Mouse (Mus musculus) layer of hippocampus, adult 8-10 months (tissue): ENCODE data around the gene Zbp1. TPM values are rescaled to one million over a fixed set of nuclear protein-coding genes. Genes with fewer than 3 reads are reported as not detected.

Source experiments
- DNase-seq, 2 experiments: peaks; one replicate each; pipeline ENCODE4 v3.0.0; 2022; ENCODE audit warnings: low spot score in 2 of 2
- total RNA-seq, 4 experiments: library from RNA; stranded (reverse); gene quantifications; 2 replicates each; pipeline ENCODE4 v1.2.4; 2022

The Zbp1 gene
- total RNA-seq, 4 experiments from 2014 or later: 1.5 to 2.5 TPM; not detected in 2

GRCm38 (mm10) chr2:173247911-173248310 lies 29.2 kb upstream of the Zbp1 start:
- no peak for DNase-seq

GRCm38 (mm10) chr2:173247197-173247596 lies 28.5 kb upstream of the Zbp1 start:
- no peak for DNase-seq

DNA sequence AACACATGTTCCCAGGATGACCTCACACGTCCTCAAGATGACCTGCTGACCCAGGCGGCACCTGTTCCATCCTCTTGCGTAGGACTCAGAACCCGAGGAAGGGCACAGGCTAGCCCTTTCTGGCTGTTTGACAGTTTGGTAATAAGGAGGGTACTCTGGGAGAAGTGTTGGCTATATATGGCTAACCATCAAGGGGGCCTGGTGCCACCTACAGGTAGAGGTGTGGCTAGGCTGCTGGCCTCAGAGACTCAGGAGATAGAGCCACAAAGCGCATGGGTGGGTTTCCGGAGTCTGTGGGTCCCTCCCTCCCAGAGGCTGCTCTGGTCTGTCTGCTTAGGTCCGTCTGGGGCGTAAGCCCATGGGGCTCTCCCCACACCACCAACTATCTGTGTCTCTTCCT lies 28.0 kb upstream of the Zbp1 start:
- no peak for DNase-seq

DNA sequence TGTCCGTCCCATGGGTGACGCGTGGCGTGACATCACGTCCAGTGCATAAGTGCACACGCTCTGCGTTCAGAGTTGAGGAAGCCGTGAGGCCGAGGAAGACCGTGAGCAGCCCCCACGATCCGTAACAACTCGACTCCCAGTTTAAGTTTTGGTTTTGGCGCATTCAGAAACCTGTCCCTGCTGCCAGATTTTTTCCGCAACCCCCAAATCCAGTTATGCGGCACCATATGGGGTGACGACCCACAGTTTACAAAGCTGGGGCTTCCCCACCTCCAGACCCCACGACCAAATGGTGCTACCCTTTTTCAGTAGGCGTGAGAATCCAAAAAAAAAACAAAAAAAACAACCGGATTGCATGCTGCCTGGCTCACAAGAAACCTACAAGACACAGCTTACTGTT lies 26.5 kb upstream of the Zbp1 start:
- peak; percentile 34 to 41 for DNase-seq

DNA sequence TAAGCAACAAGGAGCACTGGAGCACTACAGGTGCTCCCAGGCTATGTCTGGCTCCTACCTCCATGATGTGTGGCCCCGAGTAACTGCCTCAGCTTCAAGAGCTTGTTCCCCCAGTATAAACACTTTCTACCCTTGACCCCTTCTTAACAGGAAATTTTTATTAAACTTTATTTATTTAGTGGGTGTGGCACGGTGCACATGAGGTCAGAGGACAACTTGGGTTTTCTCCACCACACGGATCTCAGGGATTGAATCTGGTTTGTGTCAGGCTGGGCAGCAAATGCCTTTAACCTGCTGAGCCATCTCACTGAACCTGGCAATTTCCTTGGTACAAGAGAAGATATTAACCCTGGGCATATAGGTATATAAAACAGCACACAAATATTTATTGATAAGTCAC lies 25.4 kb upstream of the Zbp1 start:
- DNase-seq: no peak

DNA sequence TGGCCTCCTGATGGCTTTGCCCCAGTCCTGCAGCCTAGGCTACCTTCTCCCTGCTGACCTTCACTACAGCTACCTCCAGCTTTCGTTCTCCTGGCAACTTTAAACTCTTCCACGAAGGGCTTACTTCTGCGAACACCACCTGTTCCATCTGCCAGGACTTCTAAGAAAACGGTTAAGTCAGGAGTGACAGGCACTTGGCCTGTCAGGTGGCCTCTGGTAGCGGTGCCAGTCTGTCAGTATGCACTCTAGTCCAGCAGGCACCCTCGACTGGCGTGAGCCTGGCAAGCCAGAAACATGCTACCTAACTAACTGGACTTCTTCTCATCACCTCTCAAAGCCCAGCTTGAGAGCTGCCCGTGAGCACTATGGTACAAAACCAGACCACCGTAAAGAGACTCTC lies 24.9 kb upstream of the Zbp1 start:
- no peak for DNase-seq

DNA sequence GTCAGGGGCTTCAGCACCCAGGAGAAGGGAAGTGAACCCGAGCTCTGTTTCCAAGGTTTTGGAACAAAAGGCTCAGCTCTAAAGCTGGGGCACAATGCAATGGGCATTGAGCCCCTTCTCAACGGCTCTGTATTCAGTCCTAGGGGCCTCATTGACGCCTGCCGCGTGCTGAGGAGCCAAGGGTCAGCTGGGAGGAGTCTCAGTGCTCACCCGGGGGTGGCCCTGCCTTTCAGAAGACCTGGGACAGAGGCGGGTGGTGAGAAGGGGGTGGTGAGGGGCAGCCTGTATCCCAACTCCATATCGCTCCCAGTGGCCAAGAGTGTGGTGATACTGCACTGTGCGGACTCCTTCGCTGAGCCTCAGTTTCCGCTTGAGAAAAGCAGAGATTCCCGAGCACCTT lies 24.2 kb upstream of the Zbp1 start:
- DNase-seq: no peak

DNA sequence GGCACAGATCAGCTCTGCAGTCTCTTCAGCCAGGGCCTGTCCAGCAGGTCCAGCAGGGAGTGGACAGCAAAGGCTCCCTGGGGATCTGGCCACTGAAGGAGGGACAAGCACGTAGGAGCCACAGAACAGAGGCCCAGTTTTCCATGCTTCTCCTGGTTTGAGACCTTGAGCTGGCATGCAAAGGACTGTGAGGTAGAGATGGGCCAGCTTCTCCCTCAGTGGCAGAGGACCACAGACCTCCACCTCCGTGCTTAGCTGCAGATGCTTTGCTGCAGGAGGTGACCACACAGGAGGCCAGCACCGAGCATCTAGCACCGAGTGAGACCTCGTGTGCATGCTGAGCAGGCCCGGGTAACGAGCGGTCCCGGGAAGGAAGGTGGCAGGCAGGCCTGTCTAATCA lies 22.0 kb upstream of the Zbp1 start:
- DNase-seq: no peak

GRCm38 (mm10) chr2:173238522-173238921 lies 19.8 kb upstream of the Zbp1 start:
- no peak for DNase-seq

GRCm38 (mm10) chr2:173235435-173236332 lies 17.0 kb upstream of the Zbp1 start:
- no peak for DNase-seq

DNA sequence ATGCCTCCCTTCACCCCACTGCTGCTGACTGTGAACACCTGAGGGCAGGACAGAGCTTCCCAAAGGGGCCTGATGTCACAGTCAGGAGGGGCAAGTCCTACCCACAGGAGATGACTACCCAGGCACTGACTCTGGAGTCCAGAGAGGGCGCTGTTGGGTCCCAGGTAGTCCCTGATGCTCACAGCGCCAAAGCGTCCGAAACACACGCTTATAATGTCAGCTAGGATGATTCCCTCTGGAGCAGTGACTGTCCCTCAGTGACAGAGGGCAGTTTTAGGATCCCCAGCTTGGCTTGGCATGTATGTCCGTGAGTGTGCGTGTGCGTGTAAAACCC lies 14.0 kb upstream of the Zbp1 start:
- DNase-seq: no peak

- DNase-seq: no peak
Measured at GRCm38 (mm10) chr2:173232065-173232765, 13.5 kb upstream of the Zbp1 start.

DNA sequence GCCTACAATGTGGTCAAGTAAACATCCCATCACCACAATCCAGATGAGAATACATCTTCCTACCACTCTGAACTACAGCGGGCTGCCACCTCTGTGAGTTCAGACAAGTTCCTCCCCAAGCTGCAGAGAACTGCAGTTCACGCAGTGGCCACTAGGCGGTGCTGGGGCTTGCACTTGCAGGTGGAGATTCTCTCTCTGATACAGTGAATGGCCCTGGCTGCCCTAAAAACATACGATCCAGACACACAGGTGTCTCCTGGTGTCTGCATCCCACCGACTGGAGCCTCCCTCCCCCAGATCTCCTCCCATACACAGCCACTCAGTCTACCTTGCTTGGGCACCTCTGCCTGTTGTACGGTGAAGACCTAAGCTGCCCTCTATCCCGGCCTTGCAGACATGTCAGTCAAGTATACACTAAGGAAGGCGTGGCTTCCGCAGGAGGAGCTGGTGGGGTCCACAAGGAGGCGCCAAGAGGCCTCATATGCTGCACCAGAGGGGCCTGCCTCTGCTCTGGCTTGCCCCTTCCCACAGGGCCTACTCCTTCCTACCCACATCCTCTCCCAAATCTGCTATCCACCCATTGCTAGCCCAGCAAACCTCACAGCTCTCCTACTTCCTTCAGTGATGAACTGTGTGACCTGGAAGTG lies 11.0 kb upstream of the Zbp1 start:
- DNase-seq: peak; percentile 77 to 91

- DNase-seq: no peak
Measured at GRCm38 (mm10) chr2:173228567-173228966, 9.8 kb upstream of the Zbp1 start.

GRCm38 (mm10) chr2:173226792-173227191 lies 8.1 kb upstream of the Zbp1 start:
- no peak for DNase-seq

- no peak for DNase-seq
Measured at GRCm38 (mm10) chr2:173225906-173226305, 7.2 kb upstream of the Zbp1 start.

DNA sequence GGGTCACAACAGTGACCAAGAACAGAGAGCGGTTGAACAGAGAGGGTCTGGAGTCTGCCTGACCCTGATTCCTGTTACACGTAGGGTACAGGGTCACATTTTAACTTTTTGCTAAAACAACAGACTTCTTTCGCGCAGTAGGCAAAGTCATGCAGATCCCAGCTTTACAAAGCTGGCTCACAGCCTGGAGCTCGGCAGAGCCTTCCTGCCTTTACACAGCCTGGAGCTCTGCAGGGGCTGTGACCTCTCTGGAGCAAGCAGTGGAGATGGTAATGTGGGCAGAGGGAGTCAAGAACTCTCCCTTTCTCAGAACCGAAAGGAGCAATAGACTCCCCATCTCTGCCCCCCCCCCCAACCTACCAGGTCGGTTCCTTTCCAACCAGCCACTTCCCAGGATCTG lies 6.1 kb upstream of the Zbp1 start:
- no peak for DNase-seq

DNA sequence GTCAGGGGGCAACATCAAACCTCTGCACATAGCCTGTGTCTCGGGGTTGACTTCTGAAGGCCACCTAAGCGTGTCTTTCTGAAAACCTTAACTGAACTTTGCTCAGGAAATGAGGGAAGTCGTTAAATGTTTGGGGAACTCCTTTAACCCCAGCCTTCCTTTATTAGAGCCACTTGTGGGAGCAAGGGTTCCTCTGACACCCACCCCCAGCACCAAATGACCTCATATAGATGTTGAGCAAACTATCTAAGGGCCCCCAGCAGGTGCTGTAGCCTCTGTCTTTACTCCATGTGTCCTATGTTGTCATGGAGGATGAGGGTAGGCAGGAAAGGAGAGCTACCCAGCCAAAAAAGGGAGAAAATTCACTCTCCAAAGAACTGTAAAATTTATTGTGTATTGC lies 5.4 kb upstream of the Zbp1 start:
- DNase-seq: no peak

DNA sequence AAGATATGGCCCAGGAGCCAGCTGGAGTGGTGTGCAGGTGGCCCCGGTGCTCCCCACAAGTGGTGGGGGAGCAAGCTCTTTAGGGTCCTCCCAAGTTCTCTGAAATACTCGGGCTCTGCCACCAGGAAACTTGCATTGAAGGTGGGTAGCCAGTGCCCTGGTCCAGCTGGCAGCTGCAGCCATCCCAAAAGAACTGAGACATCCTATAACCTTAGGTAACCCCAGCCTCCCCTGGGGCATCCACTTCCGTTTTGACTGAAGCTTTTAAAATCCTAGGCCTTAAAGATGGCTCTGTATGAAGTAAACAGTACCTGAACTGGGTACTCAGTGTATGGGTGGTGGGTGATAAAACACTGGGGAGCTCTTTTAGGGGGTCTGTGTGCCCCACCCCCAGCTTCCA lies 4.8 kb upstream of the Zbp1 start:
- no peak for DNase-seq

GRCm38 (mm10) chr2:173220754-173221153 lies 2.0 kb upstream of the Zbp1 start:
- DNase-seq: no peak

GRCm38 (mm10) chr2:173219256-173219954 lies 682 bp upstream of the Zbp1 start:
- DNase-seq: no peak

DNA sequence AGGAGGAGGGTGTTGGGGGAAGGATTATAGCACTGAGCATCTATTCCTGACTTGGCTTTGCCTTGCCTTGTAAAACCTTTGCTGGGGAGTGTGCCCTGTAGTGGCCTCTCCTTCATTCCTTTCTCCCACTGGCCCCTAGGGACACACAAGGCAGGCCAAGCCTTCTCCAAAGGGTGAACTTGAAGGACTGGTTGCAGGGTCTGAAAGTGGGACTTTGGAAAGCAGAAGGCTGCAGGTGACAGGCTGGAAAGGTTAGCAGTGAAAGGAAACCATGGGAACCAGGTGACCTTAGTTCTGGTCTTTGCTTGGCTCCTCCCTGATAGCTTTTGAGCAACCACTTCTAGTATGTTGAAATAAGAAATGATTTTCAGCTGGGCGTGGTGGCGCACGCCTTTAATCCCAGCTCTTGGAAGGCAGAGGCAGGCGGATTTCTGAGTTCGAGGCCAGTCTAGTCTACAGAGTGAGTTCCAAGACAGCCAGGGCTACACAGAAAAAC lies 912 bp downstream of the Zbp1 start:
- no peak for DNase-seq
